Mouse (Mus musculus) embryonic facial prominence, embryonic 15.5 days (tissue): Measurements from ENCODE around the gene Hlcs. TPM values are rescaled to one million over a fixed set of nuclear protein-coding genes. Genes with fewer than 3 reads are reported as not detected.

Experiments used
- ATAC-seq: fragments of 200-750 bp; cut with Nextera tagmentation; 2 replicates; pipeline ENCODE4 v1.8.0; 2017; ENCODE audit warnings: low read depth, moderate TSS enrichment; ENCODE audit not compliant: insufficient number of reproducible peaks, low FRiP score, low TSS enrichment
- H3K27ac ChIP-seq: fragments of 300-500 bp; sonication (generic); replicated peaks from 2 replicates; pipeline ENCODE4 v1.5.1; 2015; ENCODE audit warnings: mild to moderate bottlenecking, inconsistent platforms
- H3K27me3 ChIP-seq: fragments of 300-500 bp; sonication (generic); 2 replicates; pipeline ENCODE4 v1.6.1; 2015; ENCODE audit warnings: inconsistent platforms
- H3K36me3 ChIP-seq: fragments of 300-500 bp; sonication (generic); 2 replicates; pipeline ENCODE4 v1.6.1; 2015; ENCODE audit warnings: mild to moderate bottlenecking, inconsistent platforms
- H3K4me1 ChIP-seq: fragments of 300-500 bp; sonication (generic); 2 replicates; pipeline ENCODE4 v1.6.1; 2015; ENCODE audit warnings: inconsistent platforms
- H3K4me2 ChIP-seq: fragments of 300-500 bp; sonication (generic); replicated peaks from 2 replicates; pipeline ENCODE4 v1.6.1; 2015; ENCODE audit warnings: mild to moderate bottlenecking, inconsistent platforms
- H3K4me3 ChIP-seq: fragments of 300-500 bp; sonication (generic); replicated peaks from 2 replicates; pipeline ENCODE4 v1.5.1; 2015; ENCODE audit warnings: mild to moderate bottlenecking, inconsistent platforms
- H3K9ac ChIP-seq: fragments of 300-500 bp; sonication (generic); 2 replicates; pipeline ENCODE4 v1.6.1; 2015; ENCODE audit warnings: inconsistent platforms
- H3K9me3 ChIP-seq: fragments of 300-500 bp; sonication (generic); replicated peaks from 2 replicates; pipeline ENCODE4 v1.6.1; 2016; ENCODE audit warnings: inconsistent platforms
- WGBS: fragments of 180-500 bp; shearing (Covaris S2); methylation state at CpG from one replicate; pipeline ENCODE4 v1.1.7; 2015; 5-methylcytosine and 5-hydroxymethylcytosine counted together
- polyA plus RNA-seq: library from polyadenylated mRNA; unstranded; fragments of >200 nt; fragmentation: Nextera tagmentation; extraction: Ambion mirVana; gene quantifications from 2 replicates; pipeline ENCODE4 v1.2.1, GENCODE M21; 2015

Gene Hlcs
- polyA plus RNA-seq, 1 experiment from 2014 or later, result 11.1 TPM

DNA sequence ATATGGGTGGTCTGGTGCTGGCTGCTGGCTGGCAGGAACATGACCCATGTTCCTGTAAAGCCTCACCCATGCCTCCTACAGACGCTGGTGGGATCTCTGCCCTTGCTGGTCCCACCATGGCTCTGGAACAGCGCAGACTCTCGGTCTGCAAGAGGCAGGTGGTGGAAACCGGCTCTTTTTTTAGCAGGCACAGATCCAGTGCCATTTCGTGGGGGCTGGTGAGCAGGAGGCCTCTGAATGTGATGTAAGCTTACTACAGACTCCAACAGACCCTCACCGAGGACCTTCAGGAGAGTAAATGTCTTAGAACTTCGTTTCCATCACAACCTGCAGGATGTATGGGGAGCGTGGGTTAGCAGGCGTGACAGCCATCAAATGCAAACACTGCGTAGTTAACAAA, 172.6 kb downstream of the Hlcs start:
- Histone ChIP-seq H3K27me3 (0 out of 2 replicates have a peak, but pooled peaks cover 8% of the 10 kb centered on the region), H3K9me3 (no peaks in the 10 kb centered on the region), H3K27ac (no peak overlapping the region)

DNA sequence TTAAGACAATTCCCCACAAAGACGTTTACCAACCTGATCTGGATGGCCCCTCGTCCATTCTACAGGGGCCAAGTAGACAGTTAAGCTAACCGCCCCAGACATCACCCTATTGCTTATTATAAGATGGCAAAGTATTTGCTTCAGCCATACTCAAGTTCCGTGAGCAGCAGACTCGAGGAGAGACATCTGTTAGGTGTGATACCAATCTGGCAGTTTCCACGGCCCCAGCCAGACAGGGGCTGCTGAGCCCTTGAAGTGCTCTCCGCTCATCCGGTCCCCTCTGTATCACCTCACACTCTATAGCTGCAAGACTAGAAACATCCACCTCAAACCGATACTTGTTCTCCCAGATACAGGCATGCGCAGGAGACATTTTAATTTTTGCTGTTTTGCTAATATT, 179.2 kb downstream of the Hlcs start:
- no peak overlapping the region for H3K4me2 ChIP-seq
- no peak overlapping the region for H3K4me3 ChIP-seq
- no peak for ATAC-seq
- no peaks in the 10 kb centered on the region for H3K4me1 ChIP-seq
- no peaks in the 10 kb centered on the region for H3K27me3 ChIP-seq
- WGBS, result 78% methylated on average over 10 of the region's 10 CpGs
- H3K9ac ChIP-seq, result no peak overlapping the region
- no peaks in the 10 kb centered on the region for H3K36me3 ChIP-seq
- no peaks in the 10 kb centered on the region for H3K9me3 ChIP-seq
- no peak overlapping the region for H3K27ac ChIP-seq

More for the DNA sequence above, 172.6 kb downstream of the Hlcs start:
- Histone ChIP-seq H3K4me1 (peaks cover 16% of the 10 kb centered on the region), H3K4me2 (no peak overlapping the region), H3K36me3 (no peaks in the 10 kb centered on the region), H3K4me3 (no peak overlapping the region), H3K9ac (no peak overlapping the region)
- WGBS, result 69% methylated on average over 10 of the region's 10 CpGs
- ATAC-seq, result no peak

DNA sequence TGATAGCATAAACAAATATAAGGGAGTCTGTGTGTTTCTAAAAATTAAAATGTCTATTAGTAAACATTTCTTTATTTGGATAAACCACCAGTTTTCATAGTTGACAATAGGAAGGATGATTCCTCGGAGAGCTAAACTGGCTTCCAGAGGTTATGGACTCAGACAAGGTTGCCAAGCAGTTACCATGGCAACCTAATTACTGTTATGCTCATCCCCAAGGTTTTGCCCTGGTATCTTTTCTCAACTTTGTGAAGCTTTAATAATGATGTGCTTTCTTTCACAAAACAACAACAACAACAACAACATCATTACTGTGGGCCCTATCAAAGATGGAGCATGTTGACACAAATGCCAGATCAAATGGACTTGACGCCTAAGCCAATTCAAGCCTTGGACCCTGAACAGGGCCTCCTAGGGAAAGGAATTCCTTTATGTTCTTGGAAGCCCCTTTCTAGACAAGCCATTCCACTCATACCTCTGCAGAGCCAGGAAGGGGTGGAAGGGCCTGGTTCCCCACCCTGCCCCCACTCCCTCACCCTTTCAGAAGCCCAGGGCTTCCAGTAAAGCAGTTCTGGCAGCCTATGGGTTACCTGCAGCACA, 185.0 kb downstream of the Hlcs start:
- H3K27ac ChIP-seq, result no peak overlapping the region
- peaks cover 44% of the 10 kb centered on the region for H3K27me3 ChIP-seq
- 63% methylated on average over 2 of the region's 2 CpGs for WGBS

DNA sequence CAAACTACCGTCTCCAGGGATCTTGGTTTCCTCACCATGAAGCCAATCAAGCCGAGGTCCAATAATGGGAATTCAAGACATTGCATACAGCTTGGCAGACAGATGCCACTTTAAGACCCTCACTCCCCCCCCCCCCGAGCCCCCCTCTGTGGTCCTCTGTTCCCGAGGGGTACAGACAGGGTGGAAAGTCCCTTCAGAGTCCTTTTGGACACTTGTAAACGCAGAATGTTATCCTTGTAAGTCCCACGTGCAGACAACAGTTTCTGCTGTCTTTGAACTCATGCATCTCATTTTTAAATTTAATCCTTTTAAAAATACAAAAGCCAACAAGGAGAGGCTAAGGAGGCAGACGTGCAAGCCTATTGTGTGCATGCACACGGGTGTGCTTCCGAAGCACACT, 187.2 kb downstream of the Hlcs start:
- ATAC-seq, result no peak
- peaks cover 64% of the 10 kb centered on the region for H3K27me3 ChIP-seq
- H3K27ac ChIP-seq, result no peak overlapping the region
- WGBS, result 32% methylated on average over 9 of the region's 9 CpGs
- no peaks in the 10 kb centered on the region for H3K36me3 ChIP-seq
- no peaks in the 10 kb centered on the region for H3K9me3 ChIP-seq
- no peak overlapping the region for H3K4me3 ChIP-seq
- H3K9ac ChIP-seq, result no peak overlapping the region
- peak overlapping the region; percentile 88; the same call in 1 of the 2 replicates for H3K4me2 ChIP-seq
- H3K4me1 ChIP-seq, result peaks cover 19% of the 10 kb centered on the region

More for the DNA sequence above, 185.0 kb downstream of the Hlcs start:
- no peak overlapping the region for H3K4me3 ChIP-seq
- H3K4me2 ChIP-seq, result no peak overlapping the region
- peaks cover 17% of the 10 kb centered on the region for H3K4me1 ChIP-seq
- H3K9me3 ChIP-seq, result no peaks in the 10 kb centered on the region
- no peaks in the 10 kb centered on the region for H3K36me3 ChIP-seq
- no peak for ATAC-seq
- no peak overlapping the region for H3K9ac ChIP-seq

DNA sequence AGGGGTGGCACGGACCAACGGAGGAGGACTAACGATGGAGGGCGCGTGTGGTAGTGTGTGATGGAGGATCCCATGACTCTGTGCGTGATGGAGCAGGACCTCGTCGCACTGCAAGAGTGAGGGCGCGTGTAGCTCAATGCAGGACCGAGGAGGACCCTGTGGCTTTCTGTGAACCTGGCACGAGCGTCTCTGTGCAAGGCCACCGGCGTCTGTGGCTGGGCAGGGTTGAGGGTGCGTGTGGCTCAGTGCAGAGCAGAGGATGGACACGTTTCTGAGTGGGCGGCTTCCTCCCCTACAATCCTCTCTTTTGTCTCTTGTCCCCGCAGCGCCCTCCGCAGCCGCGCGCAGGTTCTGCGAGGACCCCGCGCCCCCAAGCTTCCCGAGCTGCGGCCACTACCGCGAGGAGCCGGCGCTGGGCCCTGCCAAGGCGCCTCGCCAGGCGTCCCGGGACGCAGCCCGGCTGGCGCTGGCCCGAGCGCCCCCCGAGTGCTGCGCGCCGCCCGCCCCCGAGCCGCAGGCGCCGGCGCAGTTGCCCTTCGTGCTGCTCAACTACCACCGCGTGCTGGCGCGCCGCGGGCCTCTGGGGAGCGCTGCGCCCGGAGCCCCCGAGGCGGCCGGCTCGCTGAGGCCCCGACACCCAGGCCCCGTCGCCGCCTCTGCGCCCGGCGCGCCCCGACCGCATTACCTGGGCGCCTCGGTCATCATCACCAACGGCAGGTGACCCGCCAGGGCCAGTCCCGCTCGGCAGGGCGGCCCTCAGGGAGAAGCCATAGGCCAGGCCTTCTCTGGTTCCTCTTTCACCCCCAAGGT, 188.0 kb downstream of the Hlcs start:
- H3K4me2 ChIP-seq, result peak overlapping the region; percentile 88
- peaks cover 19% of the 10 kb centered on the region for H3K4me1 ChIP-seq
- no peaks in the 10 kb centered on the region for H3K36me3 ChIP-seq
- ATAC-seq, result peak; percentile 45
- 1% methylated on average over 77 of the region's 83 CpGs for WGBS
- H3K27ac ChIP-seq, result no peak overlapping the region
- 0 out of 2 replicates have a peak overlapping the region, but pooled peaks have one; percentile 2 for H3K9ac ChIP-seq
- no peaks in the 10 kb centered on the region for H3K9me3 ChIP-seq
- peaks cover 68% of the 10 kb centered on the region for H3K27me3 ChIP-seq
- peak overlapping the region; percentile 47 for H3K4me3 ChIP-seq

DNA sequence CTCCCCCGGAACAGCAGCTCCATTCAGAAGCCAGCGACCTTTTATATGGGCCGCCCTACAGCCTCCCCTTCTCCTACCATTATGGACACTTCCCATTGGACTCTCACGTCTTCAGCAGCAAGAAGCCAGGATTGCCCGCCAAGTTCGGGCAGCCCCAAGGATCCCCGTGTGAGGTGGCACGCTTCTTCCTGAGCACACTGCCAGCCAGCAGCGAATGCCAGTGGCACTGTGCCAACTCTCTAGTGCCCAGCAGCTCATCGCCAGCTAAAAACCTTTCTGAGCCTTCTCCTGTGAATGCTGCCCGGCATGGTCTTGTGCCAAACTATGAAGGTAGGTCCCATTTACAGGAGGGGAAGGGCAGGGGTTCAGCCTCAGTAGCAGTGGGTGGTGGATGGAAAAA, 190.1 kb downstream of the Hlcs start:
- WGBS, result 65% methylated on average over 11 of the region's 11 CpGs
- Histone ChIP-seq H3K27ac (no peak overlapping the region), H3K27me3 (peaks cover 68% of the 10 kb centered on the region), H3K4me1 (peaks cover 19% of the 10 kb centered on the region), H3K9ac (no peak overlapping the region), H3K4me3 (no peak overlapping the region), H3K4me2 (no peak overlapping the region), H3K36me3 (no peaks in the 10 kb centered on the region), H3K9me3 (no peaks in the 10 kb centered on the region)
- no peak for ATAC-seq

DNA sequence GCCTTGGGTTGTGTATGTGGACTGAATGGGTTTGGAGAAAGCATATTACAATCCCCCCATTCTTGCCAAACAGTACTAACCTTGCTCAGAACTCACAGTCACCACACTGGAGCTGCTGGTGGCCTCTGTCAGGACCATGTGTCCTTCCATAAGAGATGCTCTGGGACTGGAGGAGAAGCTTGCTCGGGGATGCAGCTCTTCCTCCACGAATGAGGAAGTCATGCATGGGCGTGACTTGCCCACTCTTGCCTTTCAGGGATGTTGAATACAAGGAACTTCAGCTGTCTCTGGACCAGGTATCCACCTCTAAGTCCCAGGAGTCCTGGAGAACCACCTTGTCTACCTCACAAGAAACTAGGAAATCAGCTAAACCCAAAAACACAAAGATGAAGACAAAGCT, 191.0 kb downstream of the Hlcs start:
- H3K9ac ChIP-seq, result no peak overlapping the region
- H3K27me3 ChIP-seq, result peaks cover 63% of the 10 kb centered on the region
- H3K9me3 ChIP-seq, result no peaks in the 10 kb centered on the region
- H3K36me3 ChIP-seq, result no peaks in the 10 kb centered on the region
- no peak overlapping the region for H3K27ac ChIP-seq
- no peak overlapping the region for H3K4me2 ChIP-seq
- no peak for ATAC-seq
- H3K4me1 ChIP-seq, result peaks cover 19% of the 10 kb centered on the region
- WGBS, result 82% methylated on average over 3 of the region's 3 CpGs
- no peak overlapping the region for H3K4me3 ChIP-seq

DNA sequence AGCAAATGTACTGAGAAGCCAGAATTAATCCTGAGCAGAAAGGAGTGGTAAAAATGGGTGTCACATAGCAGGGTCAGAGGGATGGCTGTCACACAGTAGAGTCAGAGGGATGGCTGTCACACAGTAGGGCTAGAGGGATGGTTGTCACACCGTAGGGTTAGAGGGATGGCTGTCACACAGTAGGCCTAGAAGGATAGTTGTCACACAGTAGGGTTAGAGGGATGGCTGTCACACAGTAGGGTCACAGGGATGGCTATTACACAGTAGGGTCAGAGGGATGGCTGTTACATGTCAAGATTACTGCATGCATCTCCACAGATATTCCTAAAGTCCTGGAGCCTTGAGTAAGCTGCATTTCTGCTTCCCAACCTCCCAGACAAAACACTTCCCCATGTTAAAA, 195.0 kb downstream of the Hlcs start:
- 89% methylated on average over 1 of the region's 1 CpGs for WGBS
- Histone ChIP-seq H3K9me3 (no peaks in the 10 kb centered on the region), H3K27me3 (peaks cover 32% of the 10 kb centered on the region), H3K4me3 (no peak overlapping the region), H3K27ac (no peak overlapping the region), H3K4me2 (no peak overlapping the region), H3K36me3 (no peaks in the 10 kb centered on the region), H3K4me1 (peaks cover 2% of the 10 kb centered on the region; the same call in 1 of the 2 replicates), H3K9ac (no peak overlapping the region)
- ATAC-seq, result no peak

DNA sequence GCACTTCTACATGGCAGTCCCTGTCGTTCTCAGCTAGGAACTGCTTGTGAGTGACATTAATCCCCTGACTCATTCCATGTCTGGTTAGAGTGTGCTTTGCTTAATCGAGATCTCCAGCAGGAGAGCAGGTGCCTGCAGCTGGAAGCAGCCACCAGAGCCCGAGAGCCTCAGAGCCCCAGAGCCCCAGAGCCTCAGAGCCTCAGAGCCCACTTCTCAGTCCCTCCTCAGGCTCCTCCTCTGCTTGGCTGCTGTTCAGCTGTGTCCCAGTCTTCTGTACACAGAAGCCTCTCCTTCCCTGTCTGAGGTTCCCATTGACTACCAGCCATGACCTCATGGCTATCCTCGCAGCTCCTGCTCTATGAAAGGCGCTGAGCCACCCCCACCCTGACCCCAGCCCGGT, 196.0 kb downstream of the Hlcs start:
- no peaks in the 10 kb centered on the region for H3K36me3 ChIP-seq
- ATAC-seq, result peak; percentile 36; the same call in 1 of the 2 replicates
- no peaks in the 10 kb centered on the region for H3K9me3 ChIP-seq

DNA sequence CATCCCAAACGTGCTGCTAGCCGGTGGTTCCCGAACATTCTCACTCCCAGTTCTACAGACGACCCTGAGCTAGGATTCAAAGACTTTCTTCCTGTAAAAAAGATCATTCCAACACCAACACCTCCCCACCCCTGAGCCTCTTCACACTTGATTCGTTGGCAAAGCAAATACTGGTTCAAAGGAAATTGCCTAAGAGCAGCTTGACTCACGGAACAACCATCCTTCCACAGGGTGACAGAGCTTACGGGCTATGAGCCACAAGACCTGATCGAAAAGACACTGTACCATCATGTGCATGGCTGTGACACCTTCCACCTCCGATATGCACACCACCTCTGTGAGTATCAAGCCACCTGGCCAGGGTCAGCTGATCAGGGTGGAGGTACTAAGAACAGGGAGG, 198.7 kb downstream of the Hlcs start:
- Histone ChIP-seq H3K4me1 (no peaks in the 10 kb centered on the region), H3K27me3 (peaks cover 8% of the 10 kb centered on the region), H3K36me3 (no peaks in the 10 kb centered on the region), H3K4me2 (no peak overlapping the region), H3K4me3 (no peak overlapping the region), H3K27ac (no peak overlapping the region), H3K9ac (no peak overlapping the region), H3K9me3 (no peaks in the 10 kb centered on the region)
- no peak for ATAC-seq
- WGBS, result 80% methylated on average over 9 of the region's 9 CpGs

More for the DNA sequence above, 196.0 kb downstream of the Hlcs start:
- Histone ChIP-seq H3K4me2 (no peak overlapping the region), H3K4me1 (no peaks in the 10 kb centered on the region), H3K27me3 (peaks cover 22% of the 10 kb centered on the region), H3K27ac (no peak overlapping the region), H3K9ac (no peak overlapping the region), H3K4me3 (no peak overlapping the region)
- WGBS, result 42% methylated on average over 6 of the region's 6 CpGs

DNA sequence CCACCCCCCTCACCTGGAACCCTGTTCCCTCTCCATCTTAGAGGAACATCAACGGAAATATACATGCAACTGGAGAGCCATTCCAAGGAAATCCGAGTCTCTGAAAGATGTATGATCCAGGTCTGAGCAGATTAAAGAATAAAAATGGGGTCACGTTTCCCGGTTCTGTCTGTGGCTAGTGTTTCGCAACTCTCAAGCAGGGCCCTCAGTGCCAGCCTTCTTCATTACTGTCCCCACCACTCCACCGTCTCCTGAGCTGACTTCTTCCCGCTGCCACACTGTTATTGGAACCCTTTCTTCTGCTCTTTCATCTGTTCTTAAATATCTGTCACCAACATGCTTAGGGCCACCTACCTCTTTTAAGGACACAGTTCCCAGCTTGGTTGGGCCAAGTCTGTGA, 200.2 kb downstream of the Hlcs start:
- H3K4me1 ChIP-seq, result no peaks in the 10 kb centered on the region
- 65% methylated on average over 7 of the region's 7 CpGs for WGBS
- H3K27ac ChIP-seq, result no peak overlapping the region
- no peak overlapping the region for H3K9ac ChIP-seq
- no peaks in the 10 kb centered on the region for H3K36me3 ChIP-seq
- no peaks in the 10 kb centered on the region for H3K9me3 ChIP-seq
- H3K4me3 ChIP-seq, result no peak overlapping the region
- H3K4me2 ChIP-seq, result no peak overlapping the region
- peaks cover 8% of the 10 kb centered on the region for H3K27me3 ChIP-seq
- ATAC-seq, result no peak
